10 mouse cellular contexts compared by ENCODE assay signal in the genomic region with DNA sequence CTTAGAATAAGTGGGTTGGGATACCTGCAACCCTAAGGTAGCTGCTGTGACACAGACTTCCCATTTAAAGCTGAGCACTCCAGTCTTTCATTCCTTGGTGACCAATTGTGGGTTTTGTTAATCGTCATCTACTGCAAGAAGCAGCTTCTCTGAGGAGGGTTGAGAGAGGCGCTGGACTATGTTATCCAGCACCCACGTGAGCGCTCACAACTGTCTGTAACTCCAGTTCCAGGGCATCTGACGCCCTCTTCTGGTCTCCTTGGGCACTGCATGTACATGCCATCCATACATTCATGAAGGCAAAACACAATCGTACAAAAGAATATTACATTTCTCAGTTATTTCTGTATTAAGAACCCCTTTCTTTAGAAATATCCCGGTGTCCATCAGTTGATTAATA.
A peak's percentile ranks its signal among the peaks of the same experiment; 100 is the strongest.
DNase-seq lines count a peak whose midpoint lies in the region; ATAC-seq and TF ChIP-seq lines count a peak whose summit lies in the region.
"Had no signal": no experiment of that assay in that cellular context is flagged by ENCODE, and none has a peak within 500 bp of the region (broad histone marks: within the 10 kb centered on the region; RNA-seq: fewer than 3 reads in every experiment).

No protein-coding gene starts in this region.

- no peaks in the 10 kb centered on the region for H3K9me3 ChIP-seq in heart, embryonic 10.5 days
- peaks cover 13% of the 10 kb centered on the region for H3K9me3 ChIP-seq in liver, embryonic 12.5 days (replicated peaks)
- peaks cover 4% of the 10 kb centered on the region; the same call in 1 of the 2 replicates for H3K9me3 ChIP-seq in ES-Bruce4 (replicated peaks; ENCODE audit: control insufficient read depth, insufficient read depth, low read length, poor library complexity, severe bottlenecking)

- H3K4me1 ChIP-seq in heart, embryonic 10.5 days = peaks cover 55% of the 10 kb centered on the region
- no peaks in the 10 kb centered on the region for H3K4me1 ChIP-seq in liver, adult 2 months (ENCODE audit: control insufficient read depth, insufficient read depth, low read length)
- H3K4me1 ChIP-seq in liver, embryonic 12.5 days = peaks cover 12% of the 10 kb centered on the region; the same call in 1 of the 2 replicates
- no peaks in the 10 kb centered on the region for H3K4me1 ChIP-seq in ES-Bruce4 (ENCODE audit: control insufficient read depth, insufficient read depth, low read length)

- DNase-seq in heart, embryonic 10.5 days (ENCODE audit: low spot score) = peak; percentile 75
- no peak for DNase-seq in heart, adult 8-10 months (ENCODE audit: low spot score)
- DNase-seq in liver, adult 2 months (ENCODE audit: extremely low read depth, low read depth, low spot score) = no peak
- DNase-seq in right cerebral cortex, adult 2 months (ENCODE audit: low spot score in 2 of 2) = no peak
- DNase-seq in layer of hippocampus, adult 8-10 months (ENCODE audit: low spot score in 2 of 2) = no peak
- DNase-seq: right cerebral cortex, adult 18-20 months had no signal

- H3K4me3 ChIP-seq in heart, embryonic 10.5 days = no peak overlapping the region
- no peak overlapping the region for H3K4me3 ChIP-seq in liver, adult 2 months (ENCODE audit: insufficient read depth, low read depth, low read length)
- H3K4me3 ChIP-seq in liver, embryonic 12.5 days = no peak overlapping the region
- no peak overlapping the region for H3K4me3 ChIP-seq in ES-Bruce4 (ENCODE audit: low read depth, low read length)
- H3K4me3 ChIP-seq: myocyte had no signal

- peak; percentile 38; the same call in 1 of the 2 replicates for TF ChIP-seq CTCF in liver, adult 2 months (IDR thresholded peaks at IDR 0.05; ENCODE audit: low read depth, low read length)
- peak; percentile 82 for TF ChIP-seq CTCF in ES-Bruce4 (IDR thresholded peaks at IDR 0.05; ENCODE audit: low read depth, low read length)

- no peak overlapping the region for H3K4me2 ChIP-seq in liver, embryonic 12.5 days

- no peak overlapping the region for H3K9ac ChIP-seq in liver, adult 2 months (ENCODE audit: low read depth, low read length)
- H3K9ac ChIP-seq in liver, embryonic 12.5 days = no peak overlapping the region
- H3K9ac ChIP-seq in ES-Bruce4 (ENCODE audit: low read depth, poor library complexity, severe bottlenecking) = no peak overlapping the region

- WGBS in heart, embryonic 10.5 days = 57% methylated on average over 7 of the region's 7 CpGs
- WGBS in liver, adult 2 months = 59% methylated on average over 7 of the region's 7 CpGs
- 45% methylated on average over 7 of the region's 7 CpGs for WGBS in liver, embryonic 12.5 days (ENCODE audit: insufficient replicate concordance)

- no peak for TF ChIP-seq EP300 in ES-Bruce4 (IDR thresholded peaks at IDR 0.05; ENCODE audit: insufficient read depth, low read depth, low read length)

- no peak for TF ChIP-seq POLR2A in liver, adult 2 months (IDR thresholded peaks at IDR 0.05; ENCODE audit: extremely low read depth, insufficient read depth, low read length)
- TF ChIP-seq POLR2A in ES-Bruce4 (IDR thresholded peaks at IDR 0.05; ENCODE audit: insufficient read depth, low read length) = no peak

- ATAC-seq in liver, embryonic 12.5 days = no peak
- peak; percentile 51; the same call in 1 of the 2 replicates for ATAC-seq in megakaryocyte progenitor cell, adult 5-6 weeks (replicated peaks; ENCODE audit: poor library complexity)

- H3K79me2 ChIP-seq in liver, adult 2 months (ENCODE audit: control insufficient read depth, insufficient read depth, low read length) = no peaks in the 10 kb centered on the region

- H3K36me3 ChIP-seq in heart, embryonic 10.5 days = peaks cover 14% of the 10 kb centered on the region; the same call in 1 of the 2 replicates
- no peaks in the 10 kb centered on the region for H3K36me3 ChIP-seq in liver, adult 2 months (ENCODE audit: control insufficient read depth, insufficient read depth, low read length)
- no peaks in the 10 kb centered on the region for H3K36me3 ChIP-seq in liver, embryonic 12.5 days
- H3K36me3 ChIP-seq in ES-Bruce4 (ENCODE audit: control insufficient read depth, insufficient read depth, low read length, poor library complexity, severe bottlenecking) = no peaks in the 10 kb centered on the region

- 0 out of 2 replicates have a peak overlapping the region, but pooled peaks have one; percentile 22 for H3K27ac ChIP-seq in heart, embryonic 10.5 days
- no peak overlapping the region for H3K27ac ChIP-seq in liver, adult 2 months (replicated peaks; ENCODE audit: insufficient read depth, low read depth, low read length)
- H3K27ac ChIP-seq in liver, embryonic 12.5 days = no peak overlapping the region
- H3K27ac ChIP-seq in ES-Bruce4 (ENCODE audit: insufficient read depth, low read length) = no peak overlapping the region

- no peaks in the 10 kb centered on the region for H3K27me3 ChIP-seq in heart, embryonic 10.5 days (ENCODE audit: insufficient read depth, poor library complexity, severe bottlenecking)
- H3K27me3 ChIP-seq in liver, adult 2 months (ENCODE audit: control insufficient read depth, insufficient read depth, low read length) = no peaks in the 10 kb centered on the region
- no peaks in the 10 kb centered on the region for H3K27me3 ChIP-seq in liver, embryonic 12.5 days (replicated peaks)
- no peaks in the 10 kb centered on the region for H3K27me3 ChIP-seq in ES-Bruce4 (ENCODE audit: control insufficient read depth, insufficient read depth, low read length, poor library complexity, severe bottlenecking)
